Mouse (Mus musculus): ENCODE results near the gene Tmem223.

Gene Tmem223

GRCm38 (mm10) chr19:8745382-8745781 lies 25.4 kb upstream of the Tmem223 start:
- no peak for DNase-seq (ENCODE audit: low spot score)

- peak; percentile 34 for DNase-seq (ENCODE audit: low spot score)
These were observed 23.4 kb upstream of the Tmem223 start for GRCm38 (mm10) chr19:8747368-8747767.

DNA sequence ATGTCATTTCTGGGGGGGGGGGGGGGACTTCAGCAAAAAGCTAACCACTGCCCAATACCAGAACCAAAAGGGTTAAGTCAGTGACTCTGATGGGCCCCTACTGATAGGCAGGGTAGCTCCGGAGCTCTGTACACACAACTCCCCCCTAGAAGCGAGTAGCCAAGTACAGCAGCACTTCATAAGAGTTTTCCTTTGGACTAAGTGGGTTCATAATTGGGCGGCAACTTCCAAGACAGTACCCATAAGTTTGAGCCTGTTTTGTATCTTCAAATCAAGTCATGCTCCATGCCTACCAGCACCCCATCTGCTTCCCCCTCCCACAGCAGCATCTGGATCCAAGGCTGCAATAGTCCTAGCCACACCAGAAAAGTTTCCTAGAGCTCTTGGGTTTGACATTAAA lies 15.1 kb upstream of the Tmem223 start:
- no peak for DNase-seq (ENCODE audit: low spot score)

DNA sequence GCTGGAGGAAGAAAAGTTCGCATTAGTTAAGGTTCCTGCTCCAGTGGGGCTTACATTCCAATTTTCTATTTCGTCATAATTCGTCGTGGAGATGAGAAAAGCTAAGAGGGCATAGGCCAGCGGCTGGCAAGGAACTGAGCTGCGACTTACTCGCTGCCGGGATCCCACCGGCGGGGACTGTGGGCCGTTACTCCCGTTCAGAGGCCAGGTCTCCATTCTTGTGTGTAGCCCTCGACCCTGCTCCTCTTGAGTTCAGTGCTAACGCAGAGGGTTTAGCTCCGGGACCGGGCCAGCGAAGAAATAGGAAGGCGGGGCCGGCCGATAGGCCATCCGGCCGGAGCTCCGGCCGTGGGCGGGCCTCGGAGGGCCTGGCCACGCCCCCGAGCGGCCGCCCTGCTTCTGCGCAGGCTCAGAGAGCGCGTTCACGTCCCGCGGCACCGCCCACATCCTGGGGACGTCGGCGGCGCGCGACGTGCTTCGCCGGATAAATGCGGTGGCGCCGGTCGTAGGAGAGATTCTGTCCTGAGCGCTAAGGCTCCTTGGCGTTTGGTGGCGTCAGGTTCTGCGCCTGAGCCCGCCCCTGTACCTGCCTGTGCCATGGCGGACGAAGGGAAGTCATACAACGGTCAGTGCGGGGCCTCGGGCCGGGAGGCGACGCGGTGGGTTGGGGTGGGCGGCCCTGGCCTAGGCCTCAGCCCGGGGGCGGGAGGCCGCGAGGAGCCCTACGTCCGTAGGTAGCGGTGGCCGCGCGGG lies 14.0 kb upstream of the Tmem223 start, which contains the start of gene Nxf1:
TSS of gene Nxf1 (plus strand) at position 439 of the 753 bp plus-strand sequence.
- peak; percentile 89 for DNase-seq (ENCODE audit: low spot score)

GRCm38 (mm10) chr19:8757471-8757998 lies 13.3 kb upstream of the Tmem223 start:
- peak; percentile 58 for DNase-seq (ENCODE audit: low spot score)

GRCm38 (mm10) chr19:8758899-8759298 lies 11.9 kb upstream of the Tmem223 start:
- no peak for DNase-seq (ENCODE audit: low spot score)

GRCm38 (mm10) chr19:8760757-8761156 lies 10.0 kb upstream of the Tmem223 start:
- DNase-seq (ENCODE audit: low spot score), result peak; percentile 33

GRCm38 (mm10) chr19:8763276-8763675 lies 7.5 kb upstream of the Tmem223 start:
- no peak for DNase-seq (ENCODE audit: low spot score)

DNA sequence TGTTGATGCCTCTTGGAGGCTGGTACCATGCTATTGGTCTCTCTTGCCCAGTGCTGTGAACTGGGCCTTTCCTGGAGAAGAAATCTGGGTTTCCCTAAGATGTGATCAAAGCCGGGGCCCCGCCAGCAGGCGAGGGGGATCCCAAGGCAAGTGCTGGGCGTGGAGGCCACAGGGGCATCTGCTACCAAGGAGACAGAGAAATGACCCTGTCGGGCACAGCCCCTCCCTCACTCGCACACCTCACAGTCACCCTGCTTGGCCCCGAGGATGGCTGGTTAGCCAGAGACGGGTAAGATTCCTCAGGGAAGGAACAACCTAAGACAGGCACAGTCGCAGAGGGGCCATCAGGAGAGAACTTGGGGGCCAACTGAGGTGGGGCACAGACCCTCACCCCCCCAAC lies 5.2 kb upstream of the Tmem223 start:
- no peak for DNase-seq (ENCODE audit: low spot score)

GRCm38 (mm10) chr19:8772996-8773395 lies 2.2 kb downstream of the Tmem223 start:
- DNase-seq (ENCODE audit: low spot score), result no peak

GRCm38 (mm10) chr19:8773409-8773808 lies 2.6 kb downstream of the Tmem223 start:
- DNase-seq (ENCODE audit: low spot score), result no peak

- peak; percentile 96 for DNase-seq (ENCODE audit: low spot score)
These were observed 3.5 kb downstream of the Tmem223 start, which contains the start of gene Tmem179b for GRCm38 (mm10) chr19:8774086-8774835. Tmem179b (minus strand) TSS chr19:8774467.

- no peak for DNase-seq (ENCODE audit: low spot score)
These were observed 4.2 kb downstream of the Tmem223 start for GRCm38 (mm10) chr19:8774951-8775421.

- peak; percentile 93 for DNase-seq (ENCODE audit: low spot score)
These were observed 15.4 kb downstream of the Tmem223 start, which contains the start of gene Taf6l for GRCm38 (mm10) chr19:8786008-8786781. Taf6l (minus strand) TSS chr19:8786417.

DNA sequence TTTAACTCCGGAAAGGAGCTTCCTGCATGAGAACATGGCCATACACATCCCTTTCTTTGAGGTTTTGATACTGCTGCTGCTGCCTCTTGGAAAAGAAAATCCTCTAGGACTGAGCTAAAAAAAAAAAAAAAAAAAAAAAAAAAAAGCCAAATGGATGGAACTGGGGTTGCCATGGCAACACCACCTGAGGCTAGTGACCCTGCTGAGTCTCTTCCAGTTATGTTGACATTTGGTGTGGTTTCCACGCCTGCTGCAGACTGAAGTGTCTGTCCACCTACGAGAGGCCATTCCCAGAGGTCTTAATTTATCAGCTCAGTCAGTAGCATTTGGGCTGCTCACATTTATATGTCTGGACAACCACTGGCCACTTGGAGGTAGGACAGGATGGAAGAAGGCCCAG lies 17.7 kb downstream of the Tmem223 start:
- DNase-seq (ENCODE audit: low spot score), result no peak

DNA sequence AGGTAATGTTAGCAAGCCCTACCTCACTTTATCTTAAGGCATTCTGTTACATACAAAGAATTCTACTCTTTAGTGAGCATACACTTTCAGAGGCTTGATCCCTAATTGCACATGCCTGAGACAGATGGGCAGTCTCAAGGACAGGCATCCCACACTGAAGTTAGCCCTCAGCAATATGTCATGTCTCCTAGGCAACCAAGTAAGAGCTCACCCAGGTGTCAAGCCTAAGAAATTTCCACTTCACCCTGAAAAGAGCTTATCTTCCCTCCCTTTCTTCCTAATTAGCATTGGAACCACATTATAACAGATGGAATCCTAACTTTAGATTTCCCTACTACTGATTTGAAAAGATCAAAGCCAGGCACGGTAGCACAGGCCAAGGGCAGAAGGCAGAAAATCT lies 18.4 kb downstream of the Tmem223 start:
- no peak for DNase-seq (ENCODE audit: low spot score)

- no peak for DNase-seq (ENCODE audit: low spot score)
These were observed 19.4 kb downstream of the Tmem223 start for GRCm38 (mm10) chr19:8790171-8790570.

- peak; percentile 92 for DNase-seq (ENCODE audit: low spot score)
These were observed 27.6 kb downstream of the Tmem223 start, which contains the start of gene Polr2g for GRCm38 (mm10) chr19:8798264-8798946. Polr2g (minus strand) TSS chr19:8798577.

DNA sequence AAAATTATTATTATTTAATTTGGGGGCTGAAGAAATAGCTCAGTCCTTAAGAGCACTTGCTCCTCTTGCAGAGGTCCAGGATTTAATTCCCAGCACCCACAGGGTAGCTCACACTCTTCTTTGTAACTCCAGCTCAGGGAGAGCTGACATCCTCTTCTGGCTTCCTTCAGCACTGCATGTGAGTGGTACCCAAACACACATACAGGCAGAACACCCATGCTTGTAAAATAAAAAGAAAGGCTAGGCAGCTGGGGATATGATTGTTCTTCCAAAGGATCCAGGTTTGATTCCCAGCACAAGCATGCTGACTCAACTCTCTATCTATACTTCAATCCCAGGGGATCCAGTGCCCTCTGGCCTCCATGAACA lies 28.1 kb downstream of the Tmem223 start:
- no peak for DNase-seq (ENCODE audit: low spot score)

DNA sequence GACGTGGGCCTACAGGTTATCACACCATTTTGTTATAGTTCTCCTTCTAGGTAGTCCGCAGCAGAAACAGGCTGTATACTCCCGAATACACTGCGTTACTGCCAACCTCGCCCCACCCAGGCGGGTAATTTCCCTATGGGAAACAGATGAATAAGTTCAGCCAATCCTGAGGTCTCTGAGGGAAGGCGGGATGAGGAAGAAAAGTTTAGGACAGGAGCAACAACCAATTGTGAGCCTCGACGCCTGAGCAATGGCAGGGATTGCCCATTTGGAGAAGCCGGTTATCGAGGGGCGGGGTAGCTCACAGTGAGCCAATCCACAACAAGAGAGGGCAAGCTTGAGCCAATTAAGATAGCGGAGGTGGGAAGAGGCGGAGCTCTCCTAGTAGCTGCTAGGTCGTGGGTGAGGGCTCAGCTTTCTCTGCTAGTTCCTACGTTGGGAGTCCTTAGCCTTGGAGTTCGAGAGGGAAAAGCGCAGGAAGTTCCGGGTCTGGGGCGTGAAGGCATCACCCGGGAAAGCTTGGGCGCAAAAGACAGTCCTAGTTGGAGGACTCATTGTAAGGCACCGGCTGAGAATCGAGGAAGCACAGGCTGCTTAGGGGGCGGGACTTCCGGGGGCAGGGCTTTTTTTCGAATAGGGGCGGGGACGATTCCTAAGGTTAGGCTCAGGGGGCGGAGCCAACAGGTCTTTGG lies 31.5 kb downstream of the Tmem223 start, which contains the start of gene Zbtb3:
TSS of gene Zbtb3 (plus strand) at position 426 of the 692 bp plus-strand sequence.
- DNase-seq (ENCODE audit: low spot score), result peak; percentile 94
